Mouse (Mus musculus) gastrocnemius, postnatal 25 days (tissue): ENCODE measurements around the gene Kif1b. TPM values are rescaled to one million over a fixed set of nuclear protein-coding genes. Genes with fewer than 3 reads are reported as not detected.
"Not testable (repeated sequence)": the region's sequence is repeated elsewhere in the genome, so short reads cannot be mapped to it uniquely, and the experiment has no call there.

Source experiments
- DNase-seq: peaks from one replicate; pipeline ENCODE4 v3.0.0; 2022
- total RNA-seq, 2 experiments: library from RNA; stranded (reverse); gene quantifications; 1 replicate in 1 of 2; 2 replicates in 1 of 2; pipeline ENCODE4 v1.2.3; 2021

Gene Kif1b
- total RNA-seq, 2 experiments from 2014 or later, result 304 to 308 TPM

DNA sequence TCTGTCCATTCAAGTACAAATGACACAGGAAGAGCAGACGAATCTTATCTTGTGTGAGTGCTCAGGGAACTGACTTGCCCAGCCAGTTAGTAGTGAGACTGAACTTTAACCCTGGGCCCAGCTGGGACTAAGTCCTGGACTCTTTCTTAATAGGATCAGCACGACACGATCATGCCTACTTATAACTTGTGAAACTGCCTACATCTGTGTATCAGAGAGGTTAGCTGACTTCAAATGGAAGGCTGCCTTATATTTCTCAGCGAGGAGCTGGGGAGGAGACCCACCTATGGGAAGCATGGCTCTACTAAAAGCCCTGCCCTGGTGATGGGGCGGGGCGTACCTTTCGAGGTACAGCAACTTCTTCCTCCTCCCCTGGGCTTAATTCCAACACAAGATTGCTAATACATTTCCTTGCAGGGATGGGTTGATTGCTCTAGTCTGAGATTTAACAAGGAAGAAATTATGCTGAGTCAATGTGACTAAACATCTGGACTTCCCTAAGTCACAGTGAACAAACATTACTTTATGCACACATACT lies 137.0 kb downstream of the Kif1b start:
- DNase-seq, result no peak

DNA sequence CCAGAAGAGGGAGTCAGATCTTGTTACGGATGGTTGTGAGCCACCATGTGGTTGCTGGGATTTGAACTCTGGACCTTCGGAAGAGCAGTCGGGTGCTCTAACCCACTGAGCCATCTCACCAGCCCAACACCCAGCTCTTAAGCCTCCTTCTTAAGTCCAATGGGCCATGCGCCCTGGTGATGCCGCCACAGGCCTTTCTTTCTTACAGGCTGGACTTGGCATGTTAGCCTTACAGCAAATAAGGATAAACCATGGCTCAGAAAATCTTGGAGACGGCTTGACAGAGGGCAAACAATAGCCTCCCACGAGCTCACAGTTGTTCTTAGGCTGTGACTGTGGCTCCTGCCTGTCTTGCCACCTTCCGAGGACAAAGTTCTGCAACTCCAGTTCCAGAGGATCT lies 137.6 kb downstream of the Kif1b start:
- DNase-seq, result not testable (repeated sequence)

DNA sequence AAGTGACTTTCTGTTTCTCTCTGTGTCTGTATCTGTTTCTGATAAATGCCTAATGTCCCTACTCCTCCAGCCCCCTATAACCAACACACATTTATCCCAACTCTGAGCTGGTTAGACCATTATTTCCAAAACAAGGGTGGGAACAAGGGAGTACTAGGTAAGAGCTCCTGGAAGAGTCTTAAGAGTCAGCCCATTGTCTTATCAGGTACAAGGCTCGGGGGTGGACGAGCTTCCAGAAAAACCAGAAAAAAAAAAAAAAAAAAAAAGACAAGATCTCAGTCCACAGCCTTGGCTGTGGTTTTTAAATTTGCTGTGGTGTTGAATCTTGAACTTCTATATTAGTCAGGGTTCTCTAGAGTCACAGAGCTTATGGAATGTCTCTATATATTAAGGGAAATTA lies 139.5 kb downstream of the Kif1b start:
- no peak for DNase-seq

DNA sequence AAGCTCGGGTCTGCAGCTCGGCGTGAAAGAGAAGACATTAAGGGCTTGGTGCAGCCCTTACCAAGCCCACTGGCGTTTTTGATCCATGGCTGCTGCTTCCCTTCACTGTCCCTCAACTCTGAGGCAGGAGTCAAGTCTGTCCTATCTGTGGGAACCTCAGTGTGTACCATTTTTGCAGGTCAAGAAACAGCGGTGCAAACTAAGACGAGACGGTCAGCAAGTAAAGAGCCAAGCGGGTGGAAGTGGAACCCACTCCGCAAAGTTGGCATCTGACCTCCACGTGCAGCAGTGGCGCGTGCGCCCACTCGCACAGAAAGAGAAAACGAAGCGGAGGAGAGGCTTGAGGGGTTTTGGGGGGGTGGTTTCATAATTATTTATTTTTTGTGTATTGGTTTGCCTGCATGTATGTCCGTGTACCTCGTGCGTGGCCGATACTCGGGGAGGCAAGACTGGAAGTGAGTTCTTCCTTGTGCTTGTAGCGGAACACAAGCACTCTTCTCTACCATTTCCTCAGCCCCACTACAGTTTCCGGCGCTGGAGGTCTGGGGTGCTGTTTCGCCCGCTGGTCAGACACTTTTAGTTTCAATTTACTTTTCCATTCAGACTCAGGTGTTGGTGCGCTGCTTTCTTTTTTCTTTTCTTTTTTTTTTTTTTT lies 140.4 kb downstream of the Kif1b start:
- DNase-seq, result peak; percentile 22

DNA sequence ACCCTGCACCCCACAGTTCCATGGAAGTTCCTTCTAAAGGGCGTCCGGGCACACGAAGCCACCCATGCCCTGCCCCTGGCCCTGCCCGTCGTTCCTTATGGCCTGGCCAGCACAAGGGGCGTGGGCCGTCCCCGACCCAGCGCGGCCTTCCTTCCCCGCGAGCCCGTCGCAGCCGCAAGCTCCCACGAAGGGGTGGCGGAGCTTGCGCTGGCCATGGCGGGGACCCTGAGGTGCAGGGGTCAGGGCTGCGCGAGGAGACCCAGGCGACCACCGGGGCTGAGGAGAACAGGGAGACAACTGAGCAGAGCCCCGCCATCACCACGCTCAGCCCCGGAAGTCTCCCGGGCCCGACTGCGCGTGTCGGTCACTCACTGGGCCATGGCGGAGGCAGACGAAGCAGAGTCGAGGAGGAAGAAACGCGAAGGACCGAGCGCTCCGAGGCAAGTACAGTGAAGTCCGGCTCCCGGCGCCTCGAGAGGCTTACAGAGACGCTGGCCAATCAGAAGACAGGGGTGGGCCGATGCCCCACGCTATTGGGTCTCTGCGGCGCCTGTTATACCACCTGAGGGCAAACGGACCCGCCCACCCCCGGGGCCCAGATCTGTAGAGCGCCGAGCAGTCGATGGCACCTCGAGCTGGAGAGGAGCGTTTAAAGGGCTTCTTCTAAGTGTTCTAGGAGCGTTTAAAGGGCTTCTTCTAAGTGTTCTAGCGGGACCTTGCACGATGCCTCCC lies 141.1 kb downstream of the Kif1b start, which contains the start of gene Pgd:
Gene Pgd, minus strand, starts transcription at position 557 of the 732 bp plus-strand sequence.
- peak; percentile 97 for DNase-seq

DNA sequence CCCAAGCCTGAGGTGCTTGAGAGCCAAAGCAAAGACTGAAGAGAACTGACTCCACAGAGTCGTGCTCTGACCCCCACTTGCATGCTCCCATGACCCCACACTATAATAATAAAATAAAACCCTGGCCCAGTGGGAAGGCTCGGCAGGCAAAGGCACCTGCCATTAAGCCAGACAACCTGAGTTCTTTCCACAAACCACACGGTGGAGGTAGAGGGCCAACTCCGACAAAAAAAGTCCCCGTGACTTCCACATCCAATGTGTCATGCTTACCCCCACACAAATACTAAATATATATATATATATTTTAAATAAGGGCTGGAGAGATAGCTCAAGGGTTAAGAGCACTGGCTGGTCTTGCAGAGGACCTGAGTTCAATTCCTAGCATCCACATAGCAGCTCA lies 143.3 kb downstream of the Kif1b start:
- no peak for DNase-seq

DNA sequence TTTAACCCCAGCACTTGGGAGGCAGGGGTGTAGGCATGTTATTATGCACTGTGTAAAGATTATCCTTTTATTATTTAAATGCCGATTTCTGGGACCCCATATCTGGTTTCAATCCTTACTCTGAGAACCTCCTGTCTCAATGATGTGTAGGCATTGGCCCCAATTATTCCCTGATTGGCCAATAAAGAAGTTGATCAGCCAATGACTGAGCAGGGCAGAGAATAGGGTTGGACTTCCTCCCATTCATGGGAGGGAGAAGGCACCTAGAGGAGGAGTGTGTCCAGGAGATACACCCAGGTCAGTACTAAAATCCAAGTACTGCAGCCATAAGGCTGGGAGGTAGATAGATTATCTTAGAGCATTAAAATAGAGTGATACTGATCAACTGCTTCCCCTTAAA lies 144.3 kb downstream of the Kif1b start:
- DNase-seq, result no peak

DNA sequence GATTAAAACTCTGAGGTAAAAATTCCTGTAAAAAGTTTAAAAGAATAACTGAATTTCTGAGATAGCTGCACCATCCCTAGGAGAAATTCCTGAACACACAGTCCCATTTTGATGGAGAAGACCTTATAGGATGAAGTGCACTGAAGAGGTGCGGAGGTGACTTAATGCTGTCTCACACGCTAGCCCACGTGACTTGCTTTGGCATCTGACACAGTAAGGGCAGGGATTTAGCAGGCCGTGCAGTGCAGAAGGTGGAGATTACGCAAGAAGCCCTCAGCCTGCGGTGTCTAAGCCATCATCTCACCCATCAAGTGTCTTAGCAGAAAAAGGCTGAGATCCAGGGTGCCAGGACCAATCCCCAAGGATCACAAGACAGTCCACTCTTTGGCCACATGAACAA lies 146.3 kb downstream of the Kif1b start:
- no peak for DNase-seq

DNA sequence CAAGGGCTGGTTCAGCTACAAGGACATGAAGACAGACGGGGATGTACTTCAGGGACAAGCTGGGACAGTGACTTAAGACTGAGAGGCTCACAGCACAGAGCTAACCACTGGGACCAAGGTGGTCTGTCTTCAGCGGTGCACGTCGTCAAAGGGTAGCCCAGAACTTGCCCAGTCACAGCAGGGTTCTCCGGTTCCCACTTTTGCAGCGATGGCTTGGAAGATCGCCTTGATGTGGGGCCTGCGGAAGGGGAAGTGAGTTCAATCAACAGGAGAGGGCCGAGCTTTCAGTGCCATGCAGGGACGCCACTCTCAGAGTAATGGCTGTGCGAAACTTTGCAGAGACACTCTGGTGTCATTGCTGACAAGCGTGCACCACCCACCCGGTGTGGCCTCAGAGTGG lies 147.6 kb downstream of the Kif1b start:
- DNase-seq, result no peak

DNA sequence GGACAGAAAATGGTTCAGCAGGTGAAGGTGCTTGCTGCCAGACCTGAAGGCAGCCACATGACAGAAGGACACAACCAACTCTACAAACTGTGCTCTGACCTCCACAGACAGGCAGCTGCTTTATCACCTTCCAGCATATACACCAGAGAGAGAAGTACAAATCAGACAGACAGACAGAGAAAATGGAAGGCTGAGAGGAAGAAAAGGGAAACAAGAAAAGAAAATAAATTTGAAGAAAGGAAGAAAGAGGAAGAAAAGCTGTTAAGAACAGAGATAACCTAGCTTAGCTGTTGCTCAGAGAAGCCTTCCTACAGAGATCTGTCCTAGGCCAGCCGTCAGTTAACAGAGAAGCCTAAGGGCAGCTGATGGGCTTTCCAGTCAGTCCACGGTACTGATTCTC lies 148.3 kb downstream of the Kif1b start:
- no peak for DNase-seq

DNA sequence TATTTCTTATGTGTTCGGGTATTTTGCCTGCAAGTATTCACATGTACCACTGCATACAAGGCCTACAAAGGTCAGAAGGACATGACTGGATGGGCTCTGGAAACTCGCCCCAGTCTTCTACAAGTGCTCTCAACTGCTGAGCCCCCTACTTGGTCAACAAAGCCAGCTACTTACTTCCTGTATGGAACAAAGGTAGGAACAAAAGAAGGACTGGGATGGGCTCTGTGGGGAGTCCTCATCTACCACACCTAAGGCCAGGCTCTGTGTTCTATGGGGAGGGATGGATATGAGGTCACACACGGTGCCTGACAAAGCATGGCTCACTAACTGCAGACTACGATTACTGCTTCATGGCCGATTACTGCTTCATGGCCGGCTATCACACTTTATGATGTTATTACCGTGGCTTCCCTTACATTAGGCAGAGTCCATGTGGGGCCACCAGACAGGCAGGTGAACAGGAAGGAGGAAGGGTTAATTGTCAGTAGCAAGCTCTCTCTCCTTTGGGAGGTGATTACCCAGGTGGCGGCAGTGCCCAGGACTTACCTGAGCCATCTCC lies 150.0 kb downstream of the Kif1b start:
- DNase-seq, result no peak

DNA sequence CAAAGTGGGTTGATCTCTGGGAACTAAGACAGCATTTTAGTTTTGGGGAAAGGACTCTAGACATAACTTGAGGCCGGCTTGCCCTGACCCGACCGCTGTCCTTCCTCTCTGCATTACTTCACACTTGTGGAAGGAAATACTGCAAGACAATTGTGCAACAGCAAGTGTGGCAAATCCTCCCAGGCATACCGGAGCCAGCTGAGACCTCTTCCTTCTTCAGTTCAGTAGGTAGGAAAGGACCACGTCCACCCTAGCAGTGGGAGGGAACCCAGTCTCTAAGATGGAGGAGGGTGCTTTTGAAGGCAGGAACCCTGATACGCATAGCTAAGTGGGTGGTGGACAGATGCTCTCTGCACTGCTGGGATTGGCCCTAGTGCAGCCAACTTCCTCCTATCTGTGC lies 151.8 kb downstream of the Kif1b start:
- no peak for DNase-seq

DNA sequence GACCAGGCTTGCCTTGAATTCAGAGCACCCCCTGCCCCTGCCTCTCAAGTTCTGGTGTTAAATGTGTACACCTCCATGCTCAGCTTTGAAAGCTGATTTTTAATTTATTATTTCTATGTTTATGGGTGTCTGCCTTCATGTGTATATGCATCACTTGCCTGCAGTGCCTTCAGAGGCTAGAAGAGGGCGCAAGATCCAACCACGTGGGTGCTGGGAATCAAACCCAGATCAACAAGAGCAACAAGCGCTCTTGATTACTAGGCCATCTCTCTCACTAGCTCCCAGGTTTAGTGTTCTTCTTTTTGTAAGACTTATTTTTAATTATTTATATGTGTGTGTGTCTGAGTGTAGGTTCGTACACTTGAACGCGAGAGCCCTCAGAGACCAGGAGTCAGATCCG lies 152.6 kb downstream of the Kif1b start:
- no peak for DNase-seq

DNA sequence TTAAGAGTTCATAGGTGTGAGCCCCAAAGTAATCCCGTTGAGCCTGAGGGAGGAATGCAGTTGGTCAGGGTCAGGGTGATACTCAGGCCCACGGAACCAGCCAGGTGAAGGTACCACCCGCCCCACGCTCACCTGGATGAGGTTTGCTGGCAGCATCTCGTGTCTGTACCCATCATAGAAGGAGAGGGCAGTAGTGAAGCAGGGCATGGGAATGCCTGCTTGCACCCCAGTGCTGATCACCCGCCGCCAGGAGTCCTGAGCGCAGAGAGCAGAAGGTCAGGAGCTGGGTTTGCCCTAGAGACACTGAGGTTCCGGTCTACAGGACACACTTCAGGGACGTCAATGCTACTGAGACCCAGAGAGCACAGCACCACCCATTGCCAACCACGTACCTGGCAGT lies 156.8 kb downstream of the Kif1b start:
- no peak for DNase-seq

DNA sequence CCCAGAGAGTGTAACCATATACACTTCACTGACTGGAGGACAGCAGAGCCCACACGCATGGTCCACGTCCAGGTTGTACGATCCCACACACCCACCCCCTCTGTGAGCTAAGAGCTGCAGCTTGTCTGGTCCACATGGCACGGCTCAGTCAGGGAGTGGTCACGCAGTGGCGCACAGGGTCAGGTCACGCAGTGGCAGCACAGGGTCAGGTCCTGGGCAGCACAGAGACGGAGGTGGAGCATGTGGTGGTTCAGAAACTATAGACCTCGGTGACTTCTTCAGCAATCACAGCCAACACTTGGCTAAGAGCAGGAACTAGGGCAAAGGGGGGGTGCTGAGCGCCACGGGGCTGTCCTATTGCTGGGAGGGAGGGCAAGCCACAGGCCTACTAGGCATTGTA lies 157.2 kb downstream of the Kif1b start:
- DNase-seq, result no peak

DNA sequence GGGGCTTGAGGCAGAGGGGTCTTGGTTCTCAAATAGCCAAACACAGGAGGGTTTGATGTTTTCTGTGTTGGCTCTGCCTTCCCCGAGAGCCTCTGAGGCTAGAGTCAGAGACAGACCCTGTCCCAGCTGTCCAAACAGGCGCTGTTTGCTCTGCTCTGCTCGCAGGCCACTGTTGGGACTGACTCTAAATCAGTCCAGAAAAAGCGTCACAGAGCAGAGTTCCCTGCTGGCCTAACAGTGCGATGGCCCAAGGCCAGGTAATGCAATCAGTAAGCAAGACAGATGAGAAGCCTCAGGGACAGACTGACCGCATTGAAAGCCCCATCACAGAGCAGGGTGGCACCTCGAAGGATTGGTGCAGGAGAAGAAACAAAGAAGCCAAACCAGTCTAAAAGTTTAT lies 157.9 kb downstream of the Kif1b start:
- DNase-seq, result no peak

DNA sequence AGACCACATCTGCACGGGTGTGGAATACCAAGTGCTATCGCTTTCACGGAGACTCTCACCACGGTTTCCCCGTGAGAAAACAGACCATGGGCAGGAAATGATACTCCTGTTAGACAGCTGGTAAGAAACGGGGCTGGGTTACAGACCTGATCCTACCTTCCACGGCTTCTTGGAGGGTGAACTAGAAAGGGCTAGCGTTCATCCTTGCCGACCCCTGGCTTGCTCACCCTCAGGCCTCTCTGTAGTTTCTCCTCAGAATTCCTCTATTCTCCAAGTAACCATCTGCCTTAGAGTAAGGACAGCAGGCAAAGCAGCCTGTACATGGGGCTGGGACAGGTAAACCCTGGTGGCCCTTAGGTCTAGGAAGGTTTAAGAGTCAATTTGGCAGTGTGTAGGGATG lies 158.3 kb downstream of the Kif1b start:
- DNase-seq, result no peak

DNA sequence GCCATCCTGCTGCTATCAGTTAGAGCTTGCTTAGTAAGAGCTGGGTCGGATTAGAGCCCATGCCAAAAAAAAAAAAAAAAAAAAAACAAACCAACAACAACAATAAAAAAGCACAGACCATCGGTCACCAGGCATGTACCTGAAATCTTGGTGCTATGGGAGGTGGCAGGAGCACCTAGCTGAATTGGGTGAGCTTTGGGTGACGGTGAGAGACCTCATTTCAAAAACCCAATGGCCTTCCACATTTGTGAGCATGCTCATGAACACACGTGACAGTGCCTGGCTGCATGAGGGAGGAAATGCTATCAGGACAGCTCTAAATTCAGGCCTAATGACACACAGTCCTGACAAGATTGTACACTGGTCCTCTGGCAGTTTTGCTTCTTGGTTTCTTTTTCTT lies 159.4 kb downstream of the Kif1b start:
- no peak for DNase-seq

DNA sequence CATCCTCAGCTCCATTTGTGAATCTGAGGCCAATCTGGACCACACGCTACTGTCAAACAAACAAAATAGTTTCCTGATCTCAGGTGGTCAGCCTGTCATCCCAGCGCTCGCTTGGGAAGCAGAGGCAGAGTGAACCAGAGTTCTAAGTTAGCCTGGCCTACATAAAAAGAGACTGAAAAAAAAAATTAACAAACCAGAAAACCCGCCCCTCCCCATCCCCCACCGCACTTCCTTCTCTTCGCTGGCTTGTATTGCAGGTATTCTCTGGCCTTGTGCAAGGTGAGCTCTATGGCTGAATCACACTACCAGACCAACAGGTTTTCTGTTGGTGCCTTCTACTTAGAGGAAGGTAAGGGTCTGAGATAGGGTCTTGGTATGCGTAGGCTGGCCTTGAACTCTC lies 160.0 kb downstream of the Kif1b start:
- no peak for DNase-seq

DNA sequence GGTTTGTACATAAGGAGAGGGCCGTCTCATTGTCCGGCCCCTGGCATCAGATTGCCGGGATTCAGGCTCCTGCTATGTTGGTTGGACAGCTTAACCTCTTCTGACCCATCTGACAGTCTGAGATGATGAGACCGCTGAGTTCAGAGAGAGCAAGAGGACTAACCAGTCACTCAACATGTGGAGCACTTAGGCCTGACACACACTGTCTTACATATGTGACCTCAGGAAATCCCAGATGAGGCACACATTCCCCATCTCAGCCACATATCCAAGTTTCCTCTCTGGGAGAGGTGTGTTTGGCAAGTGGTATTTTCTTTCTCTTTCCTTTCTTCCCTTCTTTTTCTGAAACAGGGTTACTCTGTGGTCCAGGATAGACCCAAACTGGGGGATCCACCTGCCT lies 162.3 kb downstream of the Kif1b start:
- no peak for DNase-seq

DNA sequence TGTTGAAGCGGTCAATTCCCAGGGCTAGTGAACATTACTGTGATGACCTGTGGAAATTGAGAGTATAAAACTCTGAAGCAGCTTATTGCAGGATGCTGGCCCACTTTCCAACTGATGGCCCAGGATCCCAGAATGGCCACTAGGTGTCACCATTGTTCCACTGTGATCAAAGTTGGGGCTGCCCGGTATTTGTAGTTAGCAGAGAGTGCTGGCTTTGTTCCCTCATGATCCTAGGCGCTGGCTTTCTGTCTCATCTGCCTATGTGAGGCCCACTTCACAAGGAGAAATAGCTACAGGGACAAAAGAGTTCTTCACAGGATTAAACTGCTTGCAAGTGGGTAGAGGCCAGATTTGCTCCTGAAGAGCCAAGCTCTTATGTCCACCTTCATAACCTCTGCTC lies 163.0 kb downstream of the Kif1b start:
- DNase-seq, result peak; percentile 65

DNA sequence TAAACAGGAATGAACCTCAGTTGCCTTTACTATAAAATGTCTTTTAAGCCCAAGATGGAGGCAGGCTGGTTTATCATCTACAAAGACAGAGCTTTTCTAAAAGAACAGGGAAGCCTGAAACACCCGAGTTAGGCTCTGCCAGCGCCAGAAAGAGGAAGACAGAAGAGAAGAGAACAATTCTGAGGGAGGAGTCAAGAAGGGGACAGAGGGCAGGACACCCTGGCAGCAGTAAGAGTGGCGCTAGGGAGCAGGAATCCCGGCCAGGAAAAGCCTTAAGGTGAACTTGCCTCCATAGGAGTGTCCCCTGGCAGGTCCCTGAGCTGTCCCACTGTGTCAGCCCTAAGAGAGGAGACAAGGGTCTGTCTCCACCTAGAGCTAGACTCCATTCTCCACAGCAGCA lies 163.9 kb downstream of the Kif1b start:
- DNase-seq, result no peak

DNA sequence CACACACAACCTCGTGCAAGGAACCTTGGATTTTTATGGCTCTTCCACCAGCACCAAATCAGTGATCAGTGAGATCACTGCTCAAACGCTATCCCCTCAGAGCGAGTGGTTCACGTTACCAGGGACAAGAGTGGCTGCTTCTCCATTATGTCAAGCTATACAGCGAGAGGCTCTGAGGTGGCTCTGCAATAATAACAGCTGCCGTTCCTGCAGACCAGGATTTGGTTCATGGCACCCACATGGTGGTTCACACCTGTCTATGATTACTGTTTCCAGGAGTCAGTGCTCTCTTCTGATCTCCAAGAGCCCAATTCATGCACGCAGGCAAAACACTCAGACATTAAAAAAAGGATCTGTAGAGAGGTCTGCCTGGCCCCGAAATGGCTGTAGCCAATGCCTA lies 169.0 kb downstream of the Kif1b start:
- DNase-seq, result no peak
